Mouse (Mus musculus) kidney, adult 2 months (tissue): ENCODE results near the gene Zfp579.

ENCODE experiments used
- CTCF ChIP-seq: fragments of 200-500 bp; conservative IDR thresholded peaks from 2 replicates; pipeline ENCODE4 v1.5.1; 2011; ENCODE audit warnings: low read depth, mild to moderate bottlenecking, control low read depth, low read length, moderate library complexity, mixed read lengths; ENCODE audit not compliant: insufficient read depth, insufficient read length
- POLR2A ChIP-seq: fragments of 200-500 bp; IDR thresholded peaks from one replicate; pipeline ENCODE4 v1.6.1; 2011; ENCODE audit warnings: low read depth, low read length, control low read depth

DNA sequence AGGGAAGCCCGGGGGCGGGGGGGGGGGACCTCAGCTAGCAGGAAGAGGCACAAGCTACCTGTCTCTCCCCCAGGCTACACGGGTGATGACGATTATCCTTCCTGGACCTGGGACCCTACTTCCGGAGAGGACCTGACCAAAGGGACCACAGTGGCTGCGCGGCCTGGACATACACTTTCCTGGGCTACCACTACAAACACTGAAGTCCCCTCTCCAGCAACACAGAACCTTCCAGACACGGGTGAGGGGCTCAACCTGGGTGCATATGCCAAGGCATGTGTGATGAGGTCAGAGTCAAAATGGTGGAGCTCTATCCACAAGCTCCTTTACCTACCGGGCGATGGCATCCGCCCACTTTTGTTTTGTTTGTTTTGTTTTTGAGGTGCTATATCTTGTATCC, 58.6 kb downstream of the Zfp579 start:
- TF ChIP-seq POLR2A (no peak), CTCF (no peak)
